Mouse (Mus musculus): ENCODE measurements around the gene Olfr1317.

The Olfr1317 gene

DNA sequence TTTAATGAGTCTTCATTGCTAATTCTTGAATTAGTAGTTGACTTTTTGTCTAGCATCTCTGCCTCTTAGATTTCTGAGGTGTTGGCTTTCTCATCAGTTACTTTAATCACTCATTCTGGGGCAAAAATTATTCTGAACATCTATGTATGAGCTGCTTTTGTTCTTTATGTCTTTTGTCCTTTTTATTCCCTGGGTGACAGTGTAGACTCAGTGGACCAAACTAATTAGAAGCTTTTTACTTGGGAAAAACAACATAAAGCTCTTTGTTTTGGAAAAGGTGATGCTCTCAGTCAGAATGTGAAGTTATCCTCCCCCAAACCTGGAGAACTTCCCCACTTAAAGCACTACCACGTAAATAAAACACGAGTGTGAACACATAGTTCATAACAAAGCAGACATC lies at the start of gene Olfr1317:
TSS of gene Olfr1317 (plus strand) at position 301 of the 400 bp plus-strand sequence.
- no peak for DNase-seq (ENCODE audit: low spot score in 2 of 2)

GRCm38 (mm10) chr2:112096681-112097080 lies 43.4 kb upstream of the Olfr1317 start, which contains the start of gene Olfr1314:
Gene Olfr1314 (minus strand): TSS chr2:112096781.
- no peak for DNase-seq (ENCODE audit: low spot score in 2 of 2)

DNA sequence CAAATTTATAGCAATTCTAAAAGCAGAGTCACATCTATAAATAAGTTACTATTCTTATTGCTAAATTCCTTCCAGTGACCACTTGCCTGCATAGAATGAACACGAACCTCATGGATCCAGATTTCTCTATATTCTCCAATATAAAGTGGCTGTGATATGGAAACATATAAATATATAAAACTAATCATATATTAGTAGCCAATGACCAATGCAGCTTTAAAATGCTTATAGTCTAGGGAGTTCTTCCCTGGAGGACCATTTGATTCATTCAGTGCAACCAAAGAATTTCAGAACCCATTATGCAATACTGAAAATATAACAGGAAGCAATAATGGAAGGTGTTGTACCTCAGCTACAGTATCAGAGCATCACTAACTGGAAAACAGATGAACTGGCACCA lies 24.8 kb upstream of the Olfr1317 start, which contains the start of gene Olfr1315-ps1:
TSS of gene Olfr1315-ps1 (minus strand) at position 101 of the 400 bp plus-strand sequence.
- no peak for DNase-seq (ENCODE audit: low spot score in 2 of 2)

- no peak for DNase-seq (ENCODE audit: low spot score in 2 of 2)
Measured at GRCm38 (mm10) chr2:112134877-112135276, 5.3 kb upstream of the Olfr1317 start, which contains the start of gene Olfr1316. Gene Olfr1316 (minus strand): TSS chr2:112134977.

DNA sequence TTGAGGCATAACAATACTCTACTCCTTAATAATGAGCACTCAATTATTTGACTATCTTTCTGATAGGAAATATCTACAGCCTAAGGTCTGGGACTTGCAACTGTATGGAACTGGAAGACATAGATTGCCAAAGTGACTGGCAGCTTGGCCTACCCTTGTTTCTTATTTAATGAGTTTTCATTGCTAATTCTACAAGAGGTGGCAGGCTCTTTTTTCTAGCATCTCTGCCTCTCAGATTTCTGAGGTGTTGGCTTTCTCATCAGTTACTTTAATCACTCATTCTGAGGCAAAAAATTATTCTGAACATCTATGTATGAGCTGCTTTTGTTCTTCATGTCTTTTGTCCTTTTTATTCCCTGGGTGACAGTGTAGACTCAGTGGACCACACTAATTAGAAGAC lies 13.8 kb downstream of the Olfr1317 start, which contains the start of gene Olfr1318:
TSS of gene Olfr1318 (plus strand) at position 301 of the 400 bp plus-strand sequence.
- no peak for DNase-seq (ENCODE audit: low spot score in 2 of 2)

Data from spleen, postnatal 10 days (tissue).